Mouse (Mus musculus): ENCODE data around the gene Adcyap1. TPM values are rescaled to one million over a fixed set of nuclear protein-coding genes. Genes with fewer than 3 reads are reported as not detected.

Adcyap1 gene
- not detected for polyA plus RNA-seq (2014; fragmentation: Illumina TruSeq; extraction: RNeasy Lipid Tissue Mini Kit (QIAGEN cat#74804); ENCODE audit: low read depth, low replicate concordance)

DNA sequence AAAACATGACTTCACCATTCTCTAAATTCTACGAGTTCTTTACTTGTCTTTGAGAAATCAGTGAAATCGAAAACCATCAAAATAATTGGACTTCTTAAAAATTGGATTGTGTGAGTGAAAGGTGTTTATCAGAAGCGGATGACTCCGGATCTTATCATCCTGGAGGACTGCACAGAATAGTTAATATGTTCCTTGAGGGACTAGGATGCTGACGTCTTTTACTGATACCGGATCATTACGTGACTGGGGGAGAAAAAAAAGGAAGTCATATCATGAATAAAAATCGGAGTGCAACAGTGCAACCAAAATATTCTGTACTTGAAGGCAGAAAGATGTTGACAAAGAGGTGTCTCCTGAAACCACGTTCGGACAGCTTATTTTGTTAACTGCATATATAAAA is at the start of gene Adcyap1:
Gene Adcyap1 (plus strand): TSS at position 301 of the 400 bp plus-strand sequence.

Data from adrenal gland, adult 10 weeks (tissue).